Mouse (Mus musculus): ENCODE results near the gene Pbld2. TPM values are rescaled to one million over a fixed set of nuclear protein-coding genes. Genes with fewer than 3 reads are reported as not detected.
"Not testable (repeated sequence)": the region's sequence is repeated elsewhere in the genome, so short reads cannot be mapped to it uniquely, and the experiment has no call there.

Gene Pbld2
- polyA plus RNA-seq, 1 experiment, result not detected

DNA sequence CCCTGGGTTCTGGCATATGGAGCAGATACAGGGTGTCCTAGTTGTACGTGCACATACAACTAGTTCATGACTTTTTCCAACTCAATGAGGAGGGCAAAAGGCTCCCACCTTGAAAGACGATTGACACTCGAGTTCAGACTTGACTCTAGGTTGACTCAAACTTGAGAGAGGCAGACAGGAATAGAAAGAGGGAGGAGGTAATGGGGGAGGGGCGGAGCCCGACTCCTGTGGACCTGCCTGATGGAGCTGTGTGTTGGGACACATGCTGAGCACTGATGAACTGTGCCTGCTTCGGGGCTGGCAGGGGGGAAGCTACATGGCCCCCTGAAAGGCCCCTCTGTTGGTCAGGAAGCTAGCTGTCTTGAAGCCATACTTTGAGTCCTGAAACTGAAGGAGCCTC is 28.9 kb downstream of the Pbld2 start:
- TF ChIP-seq GATA1 (IDR thresholded peaks at IDR 0.05; ENCODE audit: low read length), result no peak
- TF ChIP-seq TAL1 (IDR thresholded peaks at IDR 0.05; ENCODE audit: low read length), result no peak
- Histone ChIP-seq H3K9me3 (ENCODE audit: control insufficient read depth, low read length) (no peaks in the 10 kb centered on the region; the same call in 1 of the 2 replicates), H3K27me3 (ENCODE audit: control insufficient read depth) (no peaks in the 10 kb centered on the region), H3K4me3 (replicated peaks) (no peak overlapping the region), H3K4me1 (ENCODE audit: control insufficient read depth) (no peaks in the 10 kb centered on the region), H3K36me3 (ENCODE audit: control insufficient read depth) (no peaks in the 10 kb centered on the region)

GRCm38 (mm10) chr10:63054071-63054470 is 30.0 kb downstream of the Pbld2 start:
- H3K27me3 ChIP-seq (ENCODE audit: control insufficient read depth), result not testable (repeated sequence)

GRCm38 (mm10) chr10:63054586-63054985 is 30.5 kb downstream of the Pbld2 start:
- H3K36me3 ChIP-seq (ENCODE audit: control insufficient read depth), result no peaks in the 10 kb centered on the region
- no peaks in the 10 kb centered on the region; the same call in 1 of the 2 replicates for H3K9me3 ChIP-seq (ENCODE audit: control insufficient read depth, low read length)
- no peaks in the 10 kb centered on the region for H3K27me3 ChIP-seq (ENCODE audit: control insufficient read depth)
- no peaks in the 10 kb centered on the region for H3K4me1 ChIP-seq (ENCODE audit: control insufficient read depth)
- TF ChIP-seq TAL1 (IDR thresholded peaks at IDR 0.05; ENCODE audit: low read length) (no peak), GATA1 (IDR thresholded peaks at IDR 0.05; ENCODE audit: low read length) (no peak)
- H3K4me3 ChIP-seq (replicated peaks), result no peak overlapping the region

More at GRCm38 (mm10) chr10:63054071-63054470, 30.0 kb downstream of the Pbld2 start:
- H3K4me1 ChIP-seq (ENCODE audit: control insufficient read depth); H3K36me3 ChIP-seq (ENCODE audit: control insufficient read depth); H3K9me3 ChIP-seq (ENCODE audit: control insufficient read depth, low read length); H3K4me3 ChIP-seq (replicated peaks): not testable (repeated sequence)

DNA sequence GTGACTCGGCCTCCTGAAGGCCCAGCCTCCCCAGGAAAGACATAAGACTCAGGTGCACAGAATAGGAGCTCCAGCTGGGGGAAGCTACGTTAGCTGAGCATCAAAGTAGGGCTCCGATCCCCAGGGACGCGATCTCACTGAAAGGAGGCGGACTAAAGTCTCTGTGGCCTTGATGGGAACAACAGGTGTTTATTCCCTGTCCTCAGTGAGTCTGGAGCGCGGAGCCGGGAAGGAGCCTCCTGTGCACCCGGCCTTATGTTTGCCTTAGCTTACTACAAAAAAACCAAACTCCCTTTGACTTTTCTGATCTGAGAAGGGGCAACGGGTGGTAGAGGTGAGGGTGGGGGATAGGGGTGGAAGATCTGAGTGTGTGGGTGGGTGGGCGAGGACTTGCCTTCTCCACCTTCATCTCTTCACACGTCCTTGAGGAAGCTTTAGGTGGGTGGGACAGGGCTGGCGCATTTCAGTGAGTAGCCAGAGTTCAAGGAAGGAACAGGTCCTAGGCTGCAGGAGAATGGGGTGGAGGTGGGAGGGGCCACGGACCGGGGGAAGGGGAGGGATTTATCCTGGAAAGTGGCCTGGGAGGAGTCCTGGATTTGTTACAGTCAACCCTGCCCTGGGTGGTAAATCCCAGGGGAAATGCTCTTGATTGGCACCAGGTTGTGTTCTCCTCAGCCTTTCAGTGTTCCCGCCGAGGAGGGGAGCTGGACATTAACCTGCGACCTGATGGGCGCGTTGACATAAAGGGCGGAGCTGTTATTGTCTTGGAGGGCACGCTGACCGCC is 33.0 kb downstream of the Pbld2 start:
- H3K36me3 ChIP-seq (ENCODE audit: control insufficient read depth), result no peaks in the 10 kb centered on the region
- H3K9me3 ChIP-seq (ENCODE audit: control insufficient read depth, low read length), result no peaks in the 10 kb centered on the region; the same call in 1 of the 2 replicates
- TF ChIP-seq TAL1 (IDR thresholded peaks at IDR 0.05; ENCODE audit: low read length) (no peak), GATA1 (IDR thresholded peaks at IDR 0.05; ENCODE audit: low read length) (no peak)
- no peak overlapping the region for H3K4me3 ChIP-seq (replicated peaks)
- no peaks in the 10 kb centered on the region for H3K4me1 ChIP-seq (ENCODE audit: control insufficient read depth)
- no peaks in the 10 kb centered on the region for H3K27me3 ChIP-seq (ENCODE audit: control insufficient read depth)

DNA sequence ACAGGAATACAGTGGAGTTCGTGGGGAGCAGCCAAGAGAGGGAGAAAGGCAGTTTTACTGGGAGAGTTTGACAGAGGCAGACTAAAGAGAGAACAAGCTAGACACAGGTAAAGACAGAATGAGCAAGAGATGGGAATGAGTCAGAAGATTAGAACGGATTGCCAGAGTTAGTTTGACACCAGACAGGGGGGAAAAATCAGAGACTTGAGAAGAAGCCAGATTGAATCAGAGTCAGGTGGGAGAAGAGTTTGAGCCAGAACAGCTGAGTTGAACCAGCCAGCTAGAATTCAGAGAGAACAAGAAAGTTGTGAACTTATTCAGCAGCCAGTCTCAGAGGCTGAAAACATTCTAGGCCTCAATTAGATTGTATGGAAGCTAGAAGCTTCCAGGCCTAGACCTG is 35.7 kb downstream of the Pbld2 start, which contains the start of gene Pbld1:
Pbld1 (plus strand) TSS at position 301 of the 400 bp plus-strand sequence.
- TF ChIP-seq GATA1 (IDR thresholded peaks at IDR 0.05; ENCODE audit: low read length) (no peak), TAL1 (IDR thresholded peaks at IDR 0.05; ENCODE audit: low read length) (no peak)
- no peaks in the 10 kb centered on the region for H3K4me1 ChIP-seq (ENCODE audit: control insufficient read depth)
- H3K9me3 ChIP-seq (ENCODE audit: control insufficient read depth, low read length), result no peaks in the 10 kb centered on the region; the same call in 1 of the 2 replicates
- no peaks in the 10 kb centered on the region for H3K27me3 ChIP-seq (ENCODE audit: control insufficient read depth)
- H3K4me3 ChIP-seq (replicated peaks), result no peak within 1 kb of the TSS
- no peaks in the 10 kb centered on the region for H3K36me3 ChIP-seq (ENCODE audit: control insufficient read depth)

- H3K27me3 ChIP-seq (ENCODE audit: control insufficient read depth), result no peaks in the 10 kb centered on the region
- no peaks in the 10 kb centered on the region for H3K9me3 ChIP-seq (ENCODE audit: control insufficient read depth, low read length)
- no peak overlapping the region for H3K4me3 ChIP-seq (replicated peaks)
- no peak for TF ChIP-seq TAL1 (IDR thresholded peaks at IDR 0.05; ENCODE audit: low read length)
- no peak for TF ChIP-seq GATA1 (IDR thresholded peaks at IDR 0.05; ENCODE audit: low read length)
- H3K36me3 ChIP-seq (ENCODE audit: control insufficient read depth), result no peaks in the 10 kb centered on the region
- H3K4me1 ChIP-seq (ENCODE audit: control insufficient read depth), result no peaks in the 10 kb centered on the region
These were observed 36.3 kb downstream of the Pbld2 start for GRCm38 (mm10) chr10:63060406-63060805.

DNA sequence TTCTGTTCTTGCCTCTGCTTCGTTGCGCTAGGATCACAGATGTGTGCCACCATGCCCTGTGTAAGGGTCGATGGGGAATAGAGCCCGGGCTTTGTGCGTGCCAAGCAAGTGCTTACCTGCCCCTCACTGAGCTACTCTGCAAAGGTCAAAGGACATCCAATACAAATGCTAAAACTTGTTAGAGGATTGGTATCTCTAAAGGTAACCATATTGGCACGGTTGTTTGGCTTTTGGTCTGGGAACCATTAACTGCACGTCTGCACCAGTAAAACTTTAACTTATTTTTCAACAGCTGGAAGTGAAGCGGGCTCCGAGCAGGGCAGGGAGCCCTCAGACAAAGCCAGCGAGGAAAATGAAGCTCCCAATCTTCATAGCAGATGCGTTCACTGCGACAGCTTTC is 37.2 kb downstream of the Pbld2 start:
- TF ChIP-seq GATA1 (IDR thresholded peaks at IDR 0.05; ENCODE audit: low read length) (no peak), TAL1 (IDR thresholded peaks at IDR 0.05; ENCODE audit: low read length) (no peak)
- no peaks in the 10 kb centered on the region for H3K4me1 ChIP-seq (ENCODE audit: control insufficient read depth)
- H3K4me3 ChIP-seq (replicated peaks), result no peak overlapping the region
- H3K27me3 ChIP-seq (ENCODE audit: control insufficient read depth), result no peaks in the 10 kb centered on the region
- no peaks in the 10 kb centered on the region for H3K36me3 ChIP-seq (ENCODE audit: control insufficient read depth)
- H3K9me3 ChIP-seq (ENCODE audit: control insufficient read depth, low read length), result no peaks in the 10 kb centered on the region

GRCm38 (mm10) chr10:63062696-63063095 is 38.6 kb downstream of the Pbld2 start:
- Histone ChIP-seq H3K36me3 (ENCODE audit: control insufficient read depth) (no peaks in the 10 kb centered on the region), H3K4me1 (ENCODE audit: control insufficient read depth) (no peaks in the 10 kb centered on the region), H3K27me3 (ENCODE audit: control insufficient read depth) (no peaks in the 10 kb centered on the region), H3K4me3 (replicated peaks) (no peak overlapping the region), H3K9me3 (ENCODE audit: control insufficient read depth, low read length) (no peaks in the 10 kb centered on the region)
- TF ChIP-seq GATA1 (IDR thresholded peaks at IDR 0.05; ENCODE audit: low read length), result no peak
- TF ChIP-seq TAL1 (IDR thresholded peaks at IDR 0.05; ENCODE audit: low read length), result no peak

- no peaks in the 10 kb centered on the region for H3K9me3 ChIP-seq (ENCODE audit: control insufficient read depth, low read length)
- no peaks in the 10 kb centered on the region for H3K4me1 ChIP-seq (ENCODE audit: control insufficient read depth)
- no peaks in the 10 kb centered on the region for H3K27me3 ChIP-seq (ENCODE audit: control insufficient read depth)
- H3K36me3 ChIP-seq (ENCODE audit: control insufficient read depth), result no peaks in the 10 kb centered on the region
- TF ChIP-seq GATA1 (IDR thresholded peaks at IDR 0.05; ENCODE audit: low read length), result no peak
- no peak for TF ChIP-seq TAL1 (IDR thresholded peaks at IDR 0.05; ENCODE audit: low read length)
- no peak overlapping the region for H3K4me3 ChIP-seq (replicated peaks)
These were observed 39.2 kb downstream of the Pbld2 start for GRCm38 (mm10) chr10:63063365-63063764.

Measured in erythroblast, embryonic 14.5 days (primary cell).